Mouse (Mus musculus) C2C12 (cell line): ENCODE results near the gene Retreg1.

Source experiments
- CTCF ChIP-seq: IDR thresholded peaks from one replicate; pipeline ENCODE4 v1.5.1; 2011; ENCODE audit not compliant: control insufficient read depth, insufficient read depth, insufficient read length
- MAX ChIP-seq: IDR thresholded peaks from one replicate; pipeline ENCODE4 v1.6.1; 2011; ENCODE audit warnings: mild to moderate bottlenecking, control low read depth
- USF1 ChIP-seq: IDR thresholded peaks from one replicate; pipeline ENCODE4 v1.6.1; 2011; ENCODE audit warnings: low read depth, mild to moderate bottlenecking, control low read depth, moderate library complexity

DNA sequence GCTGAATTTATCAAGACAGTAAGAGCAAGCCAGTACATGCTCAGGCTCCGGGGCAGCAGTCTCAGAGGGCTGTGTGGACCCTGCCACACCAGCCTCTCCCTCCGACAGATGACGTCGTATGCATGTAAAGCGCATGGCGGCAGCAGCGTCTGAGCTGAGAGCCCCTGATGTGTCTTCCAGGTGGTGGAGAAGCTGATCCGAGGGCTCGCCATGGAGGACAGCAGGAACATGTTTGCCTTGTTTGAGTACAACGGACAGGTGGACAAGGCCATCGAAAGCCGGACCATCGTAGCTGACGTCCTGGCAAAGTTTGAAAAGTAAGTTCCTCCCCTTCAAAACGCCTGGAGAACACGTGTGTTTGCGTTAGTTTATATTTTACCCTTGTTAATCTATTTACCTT is 36.6 kb upstream of the Retreg1 start:
- TF ChIP-seq MAX, result no peak
- no peak for TF ChIP-seq CTCF
- TF ChIP-seq USF1, result no peak
